Mouse (Mus musculus) kidney, adult 2 months (tissue): ENCODE measurements at regions not wholly inside any gene's neighbourhood (a gene's known extent, or its start where the extent isn't known, plus 50 kb on each side); places are given as distances from the start of the nearest gene placed in this dataset.

Source experiments
- CTCF ChIP-seq: fragments of 200-500 bp; conservative IDR thresholded peaks from 2 replicates; pipeline ENCODE4 v1.5.1; 2011; ENCODE audit warnings: low read depth, mild to moderate bottlenecking, control low read depth, low read length, moderate library complexity, mixed read lengths; ENCODE audit not compliant: insufficient read depth, insufficient read length
- POLR2A ChIP-seq: fragments of 200-500 bp; IDR thresholded peaks from one replicate; pipeline ENCODE4 v1.6.1; 2011; ENCODE audit warnings: low read depth, low read length, control low read depth

- TF ChIP-seq CTCF (no peak), POLR2A (no peak)
Measured at GRCm38 (mm10) chr1:71971943-71972342, 240.2 kb downstream of the Mreg start.
